Mouse (Mus musculus) CH12.LX (cell line): ENCODE measurements around the gene Nol4l. TPM values are rescaled to one million over a fixed set of nuclear protein-coding genes. Genes with fewer than 3 reads are reported as not detected.
A peak's percentile ranks its signal among the peaks of the same experiment; 100 is the strongest.

ENCODE experiments used
- DNase-seq: peaks from one replicate; pipeline ENCODE4 v3.0.0-alpha.2; 2013; ENCODE audit errors: extremely low read depth
- H3K27ac ChIP-seq: 2 replicates; pipeline ENCODE4 v1.5.1; 2012; ENCODE audit warnings: low read depth, mild to moderate bottlenecking, control low read depth, moderate library complexity; ENCODE audit not compliant: insufficient read depth
- H3K27me3 ChIP-seq: replicated peaks from 2 replicates; pipeline ENCODE3; 2012; ENCODE audit warnings: inconsistent platforms
- H3K36me3 ChIP-seq, 2 experiments: replicated peaks in 1 of 2; 2 replicates each; pipeline versions ENCODE3 to v1.6.1; 2012; ENCODE audit warnings: inconsistent platforms in 1 of 2, low read length in 1 of 2, mild to moderate bottlenecking in 1 of 2, mixed read lengths in 1 of 2, moderate library complexity in 1 of 2; ENCODE audit not compliant: control insufficient read depth in 1 of 2, insufficient read depth in 1 of 2
- H3K4me1 ChIP-seq, 2 experiments: 2 replicates each; pipeline ENCODE4 v1.6.1; 2012; ENCODE audit warnings: inconsistent platforms in 1 of 2, moderate library complexity in 1 of 2; ENCODE audit not compliant: insufficient read depth in 2 of 2, control insufficient read depth in 1 of 2
- H3K4me2 ChIP-seq: 2 replicates; pipeline ENCODE4 v1.6.1; 2012; ENCODE audit warnings: low read depth, mild to moderate bottlenecking, control low read depth; ENCODE audit not compliant: poor library complexity, insufficient read depth, severe bottlenecking
- H3K4me3 ChIP-seq, 3 experiments: fragments of 150-350 bp in 1 of 3; sonication (generic) in 1 of 3; replicated peaks in 1 of 3; 2 replicates each; pipeline versions ENCODE3 to v1.5.1; 2011 to 2012; ENCODE audit warnings: low read depth in 2 of 3, low read length in 2 of 3, mild to moderate bottlenecking in 2 of 3, moderate library complexity in 2 of 3, control low read depth in 1 of 3, improper control_type of control experiment in 1 of 3, inconsistent platforms in 1 of 3, mixed read lengths in 1 of 3; ENCODE audit not compliant: poor library complexity in 1 of 3
- H3K79me2 ChIP-seq: replicated peaks from 2 replicates; pipeline ENCODE4 v1.6.1; 2012; ENCODE audit warnings: mild to moderate bottlenecking, moderate library complexity; ENCODE audit not compliant: control insufficient read depth, poor library complexity, insufficient read depth, severe bottlenecking; ENCODE audit errors: extremely low read depth
- H3K9ac ChIP-seq: 2 replicates; pipeline ENCODE4 v1.6.1; 2012; ENCODE audit warnings: low read depth, mild to moderate bottlenecking, control low read depth, moderate library complexity; ENCODE audit not compliant: insufficient read depth
- H3K9me3 ChIP-seq: replicated peaks from 2 replicates; pipeline ENCODE3; 2012; ENCODE audit warnings: low read length, inconsistent platforms, mixed read lengths
- CTCF ChIP-seq, 2 experiments: IDR thresholded peaks in 1 of 2; conservative IDR thresholded peaks in 1 of 2; 2 replicates each; pipeline ENCODE4 v1.5.1; 2011 to 2012; ENCODE audit warnings: low read depth in 2 of 2, low read length in 2 of 2, improper control_type of control experiment in 1 of 2, inconsistent platforms in 1 of 2, mild to moderate bottlenecking in 1 of 2, moderate library complexity in 1 of 2
- E2F4 ChIP-seq: IDR thresholded peaks from 2 replicates; pipeline ENCODE4 v1.6.1; 2011; ENCODE audit warnings: low read depth, low read length, improper control_type of control experiment; ENCODE audit not compliant: insufficient replicate concordance
- EP300 ChIP-seq: IDR thresholded peaks from 2 replicates; pipeline ENCODE4 v1.6.1; 2011; ENCODE audit warnings: low read length, improper control_type of control experiment
- GABPA ChIP-seq: IDR thresholded peaks from 2 replicates; pipeline ENCODE4 v1.6.1; 2012; ENCODE audit warnings: low read depth, low read length, improper control_type of control experiment, inconsistent platforms; ENCODE audit not compliant: insufficient replicate concordance
- HCFC1 ChIP-seq: IDR thresholded peaks from 2 replicates; pipeline ENCODE4 v1.6.1; 2012; ENCODE audit warnings: low read depth, mild to moderate bottlenecking, inconsistent platforms, low read length, improper control_type of control experiment
- IRF4 ChIP-seq: IDR thresholded peaks from 2 replicates; pipeline ENCODE4 v1.6.1; 2014; ENCODE audit warnings: low read depth, mild to moderate bottlenecking, inconsistent platforms, low read length, improper control_type of control experiment
- JUND ChIP-seq: conservative IDR thresholded peaks from 2 replicates; pipeline ENCODE4 v1.6.1; 2011; ENCODE audit warnings: low read depth, low read length, improper control_type of control experiment
- KAT2A ChIP-seq: IDR thresholded peaks from 2 replicates; pipeline ENCODE4 v1.6.1; 2012; ENCODE audit warnings: low read length, improper control_type of control experiment, inconsistent platforms; ENCODE audit not compliant: insufficient replicate concordance
- MAFK ChIP-seq: IDR thresholded peaks from 2 replicates; pipeline ENCODE4 v1.6.1; 2011; ENCODE audit warnings: low read length, improper control_type of control experiment; ENCODE audit not compliant: insufficient replicate concordance
- MEF2A ChIP-seq: IDR thresholded peaks from 2 replicates; pipeline ENCODE4 v1.6.1; 2014; ENCODE audit warnings: low read depth, mild to moderate bottlenecking, inconsistent platforms, low read length, improper control_type of control experiment, borderline replicate concordance
- NELFE ChIP-seq: IDR thresholded peaks from 2 replicates; pipeline ENCODE4 v1.6.1; 2011; ENCODE audit warnings: low read depth, low read length, improper control_type of control experiment
- PAX5 ChIP-seq: IDR thresholded peaks from 2 replicates; pipeline ENCODE4 v1.6.1; 2012; ENCODE audit warnings: low read length, inconsistent platforms, mixed read lengths
- POLR2A ChIP-seq: IDR thresholded peaks from 2 replicates; pipeline ENCODE4 v1.6.1; 2011; ENCODE audit warnings: low read depth, mild to moderate bottlenecking, improper control_type of control experiment, low read length
- RAD21 ChIP-seq: IDR thresholded peaks from 2 replicates; pipeline ENCODE4 v1.6.1; 2011; ENCODE audit warnings: low read depth, mild to moderate bottlenecking, low read length, improper control_type of control experiment, moderate library complexity
- RCOR1 ChIP-seq: conservative IDR thresholded peaks from 2 replicates; pipeline ENCODE4 v1.6.1; 2012; ENCODE audit warnings: low read depth, mild to moderate bottlenecking, inconsistent platforms, low read length, improper control_type of control experiment
- SIN3A ChIP-seq: IDR thresholded peaks from 2 replicates; pipeline ENCODE4 v1.6.1; 2012; ENCODE audit warnings: low read length, improper control_type of control experiment, inconsistent platforms
- SMC3 ChIP-seq: IDR thresholded peaks from 2 replicates; pipeline ENCODE4 v1.6.1; 2011; ENCODE audit warnings: low read depth, low read length, improper control_type of control experiment
- TBP ChIP-seq: conservative IDR thresholded peaks from 2 replicates; pipeline ENCODE4 v1.6.1; 2011; ENCODE audit warnings: low read depth, low read length, improper control_type of control experiment
- TCF12 ChIP-seq: IDR thresholded peaks from 2 replicates; pipeline ENCODE4 v1.6.1; 2014; ENCODE audit warnings: low read depth, mild to moderate bottlenecking, inconsistent platforms, low read length, improper control_type of control experiment
- UBTF ChIP-seq: IDR thresholded peaks from 2 replicates; pipeline ENCODE4 v1.6.1; 2012; ENCODE audit warnings: low read depth, mild to moderate bottlenecking, inconsistent platforms, low read length, improper control_type of control experiment, moderate library complexity
- ZC3H11A ChIP-seq: IDR thresholded peaks from 2 replicates; pipeline ENCODE4 v1.6.1; 2012; ENCODE audit warnings: low read depth, mild to moderate bottlenecking, inconsistent platforms, low read length, improper control_type of control experiment
- ZKSCAN1 ChIP-seq: IDR thresholded peaks from 2 replicates; pipeline ENCODE4 v1.6.1; 2012; ENCODE audit warnings: low read depth, inconsistent platforms, low read length, improper control_type of control experiment, borderline replicate concordance
- ZMIZ1 ChIP-seq: IDR thresholded peaks from 2 replicates; pipeline ENCODE4 v1.6.1; 2012; ENCODE audit warnings: low read depth, mild to moderate bottlenecking, inconsistent platforms, low read length, improper control_type of control experiment
- ZNF384 ChIP-seq: IDR thresholded peaks from 2 replicates; pipeline ENCODE4 v1.6.1; 2012; ENCODE audit warnings: low read depth, low read length, improper control_type of control experiment, inconsistent platforms
- dilution Hi-C: fragments of 300-500 bp; cut with MboI; formaldehyde crosslinking; loops from 2 replicates; pipeline ENCODE4 v1.14.3; 2020; ENCODE audit warnings: low sequenced_read_pairs; ENCODE audit not compliant: extremely low pct_unique_long_range_greater_than_20kb, extremely low pct_ligation_motif_present
- in situ Hi-C: fragments of 300-500 bp; cut with MboI; formaldehyde crosslinking; loops from 3 replicates; pipeline ENCODE4 v1.14.3; 2019; ENCODE audit warnings: low sequenced_read_pairs, low pct_ligation_motif_present, low pct_unique_long_range_greater_than_20kb, mixed read lengths
- polyA plus RNA-seq: library from polyadenylated mRNA; unstranded; fragments of >175 nt; gene quantifications from 2 replicates; pipeline ENCODE4 v1.2.1, GENCODE M21; 2012; ENCODE audit warnings: low read depth; ENCODE audit not compliant: insufficient read length
- total RNA-seq, 2 experiments: library from RNA; depleted of rRNA; stranded (reverse); fragments of 300-350 nt in 1 of 2; fragments of >200 nt in 1 of 2; gene quantifications; 2 replicates each; pipeline ENCODE4 v1.2.3; 2012 to 2014

Nol4l gene
- total and polyA plus RNA-seq, 3 experiments, result 1.3 to 3.7 (median 3.5) TPM

GRCm38 (mm10) chr2:153417841-153418240 lies 111.9 kb downstream of the Nol4l start:
- H3K4me1 ChIP-seq, result peaks cover 3 to 11% of the 10 kb centered on the region in 2 experiments; a peak in 3 of 4 replicates
- peaks cover 49 to 71% of the 10 kb centered on the region in 2 experiments for H3K36me3 ChIP-seq
- dilution Hi-C loops, result no loop called here

GRCm38 (mm10) chr2:153414607-153415006 lies 115.2 kb downstream of the Nol4l start:
- Histone ChIP-seq H3K4me1 (peaks cover 0 to 20% of the 10 kb centered on the region in 2 experiments; a peak in 2 of 4 replicates), H3K79me2 (no peaks in the 10 kb centered on the region), H3K9me3 (no peaks in the 10 kb centered on the region), H3K4me2 (no peak overlapping the region), H3K4me3 (no peak overlapping the region), H3K27me3 (no peaks in the 10 kb centered on the region), H3K36me3 (peaks cover 56 to 77% of the 10 kb centered on the region in 2 experiments), H3K9ac (no peak overlapping the region), H3K27ac (no peak overlapping the region)
- dilution Hi-C loops, result no loop called here
- TF ChIP-seq KAT2A (no peak), POLR2A (no peak), UBTF (no peak), GABPA (no peak), ZKSCAN1 (no peak), HCFC1 (no peak), ZNF384 (no peak), JUND (no peak), MAFK (no peak), CTCF (conservative IDR thresholded peaks at IDR 0.05 in 1 of 2, IDR thresholded peaks at IDR 0.05 in 1 of 2; ENCODE audit: low read depth in 2 of 2, low read length in 2 of 2) (peak in 1 of 2 experiments; percentile 73; a peak in 2 of 4 replicates), EP300 (no peak), MEF2A (no peak), SMC3 (peak; percentile 63), RAD21 (peak; percentile 81), E2F4 (no peak), SIN3A (no peak), ZC3H11A (peak; percentile 26; the same call in 1 of the 2 replicates), ZMIZ1 (no peak), PAX5 (no peak), RCOR1 (no peak)
- DNase-seq, result peak; percentile 33
- in situ Hi-C loops, result loop anchor here (5.0 kb wide), 1 partner anchor 267 kb away; no protein-coding TSS in a partner anchor

More at GRCm38 (mm10) chr2:153417841-153418240, 111.9 kb downstream of the Nol4l start:
- Histone ChIP-seq H3K79me2 (no peaks in the 10 kb centered on the region; the same call in 1 of the 2 replicates), H3K27ac (no peak overlapping the region), H3K27me3 (no peaks in the 10 kb centered on the region), H3K9ac (no peak overlapping the region), H3K9me3 (no peaks in the 10 kb centered on the region), H3K4me3 (no peak overlapping the region), H3K4me2 (no peak overlapping the region)
- DNase-seq, result no peak
- TF ChIP-seq TCF12 (no peak), ZMIZ1 (no peak), NELFE (no peak), IRF4 (no peak), GABPA (no peak), TBP (no peak), UBTF (no peak), SMC3 (no peak), EP300 (no peak), RAD21 (no peak), MAFK (no peak)
- in situ Hi-C loops, result loop anchor here (5.0 kb wide), 1 partner anchor 271 kb away; no protein-coding TSS in a partner anchor
